Mouse (Mus musculus) erythroblast, embryonic 14.5 days (primary cell): Measurements from ENCODE around the gene Noct.

Source experiments
- GATA1 ChIP-seq: IDR thresholded peaks from 2 replicates; pipeline ENCODE4 v1.6.1; 2012; ENCODE audit warnings: low read length, inconsistent platforms, mixed read lengths
- TAL1 ChIP-seq: IDR thresholded peaks from 3 replicates; pipeline ENCODE4 v1.6.1; 2012; ENCODE audit warnings: low read length, inconsistent platforms, mixed read lengths

GRCm38 (mm10) chr3:51204441-51204840 lies 19.8 kb upstream of the Noct start:
- no peak for TF ChIP-seq TAL1
- TF ChIP-seq GATA1 = no peak
